Mouse (Mus musculus): ENCODE measurements around the gene Gpr182. TPM values are rescaled to one million over a fixed set of nuclear protein-coding genes. Genes with fewer than 3 reads are reported as not detected.
A peak's percentile ranks its signal among the peaks of the same experiment; 100 is the strongest.

Gene Gpr182
- polyA plus RNA-seq, 1 experiment from 2014 or later, result 17.3 TPM

GRCm38 (mm10) chr10:127754566-127755166, 3.1 kb upstream of the Gpr182 start:
- ATAC-seq (peak; percentile 31; the same call in 1 of the 2 replicates), DNase-seq (no peak)
- Histone ChIP-seq H3K27me3 (ENCODE audit: insufficient read depth, low read length) (no peaks in the 10 kb centered on the region), H3K36me3 (replicated peaks; ENCODE audit: insufficient read depth, low read length) (no peaks in the 10 kb centered on the region), H3K4me1 (ENCODE audit: insufficient read depth) (peaks cover 37% of the 10 kb centered on the region), H3K4me2 (ENCODE audit: low read depth, low read length) (no peak overlapping the region; the same call in 1 of the 2 replicates), H3K9me3 (ENCODE audit: low read length) (no peaks in the 10 kb centered on the region), H3K4me3 (ENCODE audit: low read depth, low read length) (no peak overlapping the region), H3K9ac (replicated peaks) (no peak overlapping the region), H3K27ac (ENCODE audit: low read depth) (peak overlapping the region; percentile 68)
- 48% methylated on average over 6 of the region's 6 CpGs for whole genome bisulfite sequencing (ENCODE audit: insufficient replicate concordance)
- TF ChIP-seq EP300 (IDR thresholded peaks at IDR 0.05; ENCODE audit: low read depth) (peak; percentile 59; the same call in 1 of the 2 replicates), CTCF (IDR thresholded peaks at IDR 0.05; ENCODE audit: low read depth) (no peak)

DNA sequence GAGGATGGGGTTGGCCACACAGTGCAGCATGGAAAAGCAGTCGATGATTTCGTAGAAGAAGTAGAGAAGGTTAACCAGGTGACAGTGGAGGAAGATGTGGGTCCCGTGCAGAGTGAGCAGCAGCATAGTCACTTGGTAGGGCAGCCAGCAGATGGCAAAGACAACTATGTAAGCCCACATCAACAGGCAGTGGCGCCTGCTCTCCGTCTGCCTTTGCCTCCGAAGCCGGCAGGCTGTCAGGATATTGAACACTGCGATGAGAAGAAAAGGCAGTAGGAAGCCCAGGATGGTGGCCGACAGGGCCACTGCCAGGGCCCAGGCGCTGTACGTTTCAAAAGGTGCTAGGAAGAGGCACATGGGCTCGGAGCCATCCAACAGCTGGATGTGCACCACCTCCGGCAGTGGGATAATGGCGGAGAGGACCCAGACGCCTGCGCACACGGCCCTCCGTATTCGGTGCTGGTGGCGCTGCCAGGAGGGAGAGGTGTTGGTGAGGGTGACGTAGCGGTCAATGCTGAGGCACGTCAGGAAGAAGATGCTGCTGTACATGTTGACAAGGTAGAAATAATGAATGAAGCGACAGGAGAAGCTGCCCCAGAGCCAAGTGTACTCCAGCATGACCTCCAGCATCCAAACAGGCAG, 1.3 kb downstream of the Gpr182 start:
- peaks cover 7% of the 10 kb centered on the region for H3K36me3 ChIP-seq (replicated peaks; ENCODE audit: insufficient read depth, low read length)
- H3K27ac ChIP-seq (ENCODE audit: low read depth), result peak overlapping the region; percentile 93
- H3K4me1 ChIP-seq (ENCODE audit: insufficient read depth), result peaks cover 41% of the 10 kb centered on the region
- H3K4me3 ChIP-seq (ENCODE audit: low read depth, low read length), result peak overlapping the region; percentile 24
- no peak for DNase-seq
- H3K9ac ChIP-seq (replicated peaks), result peak overlapping the region; percentile 53
- TF ChIP-seq CTCF (IDR thresholded peaks at IDR 0.05; ENCODE audit: low read depth) (no peak), EP300 (IDR thresholded peaks at IDR 0.05; ENCODE audit: low read depth) (no peak)
- H3K9me3 ChIP-seq (ENCODE audit: low read length), result no peaks in the 10 kb centered on the region
- 68% methylated on average over 24 of the region's 24 CpGs for WGBS (ENCODE audit: insufficient replicate concordance)
- H3K27me3 ChIP-seq (ENCODE audit: insufficient read depth, low read length), result no peaks in the 10 kb centered on the region
- H3K4me2 ChIP-seq (ENCODE audit: low read depth, low read length), result peak overlapping the region; percentile 53
- ATAC-seq, result no peak

GRCm38 (mm10) chr10:127748847-127749612, 2.5 kb downstream of the Gpr182 start:
- Histone ChIP-seq H3K4me2 (ENCODE audit: low read depth, low read length) (peak overlapping the region; percentile 53), H3K27ac (ENCODE audit: low read depth) (peak overlapping the region; percentile 93), H3K4me3 (ENCODE audit: low read depth, low read length) (peak overlapping the region; percentile 24), H3K27me3 (ENCODE audit: insufficient read depth, low read length) (no peaks in the 10 kb centered on the region), H3K9ac (replicated peaks) (peak overlapping the region; percentile 53), H3K4me1 (ENCODE audit: insufficient read depth) (peaks cover 36% of the 10 kb centered on the region), H3K9me3 (ENCODE audit: low read length) (no peaks in the 10 kb centered on the region), H3K36me3 (replicated peaks; ENCODE audit: insufficient read depth, low read length) (peaks cover 11% of the 10 kb centered on the region)
- peak; percentile 74 for DNase-seq
- WGBS (ENCODE audit: insufficient replicate concordance), result 14% methylated on average over 8 of the region's 8 CpGs
- ATAC-seq, result peak; percentile 81
- TF ChIP-seq CTCF (IDR thresholded peaks at IDR 0.05; ENCODE audit: low read depth), result no peak
- peak; percentile 72 for TF ChIP-seq EP300 (IDR thresholded peaks at IDR 0.05; ENCODE audit: low read depth)

- DNase-seq (no peak), ATAC-seq (no peak)
- Histone ChIP-seq H3K36me3 (replicated peaks; ENCODE audit: insufficient read depth, low read length) (peaks cover 29% of the 10 kb centered on the region), H3K9ac (replicated peaks) (peak overlapping the region; percentile 27; the same call in 1 of the 2 replicates), H3K9me3 (ENCODE audit: low read length) (no peaks in the 10 kb centered on the region), H3K27ac (ENCODE audit: low read depth) (peak overlapping the region; percentile 93), H3K27me3 (ENCODE audit: insufficient read depth, low read length) (no peaks in the 10 kb centered on the region), H3K4me1 (ENCODE audit: insufficient read depth) (peaks cover 36% of the 10 kb centered on the region), H3K4me3 (ENCODE audit: low read depth, low read length) (no peak overlapping the region), H3K4me2 (ENCODE audit: low read depth, low read length) (no peak overlapping the region)
- TF ChIP-seq EP300 (IDR thresholded peaks at IDR 0.05; ENCODE audit: low read depth) (no peak), CTCF (IDR thresholded peaks at IDR 0.05; ENCODE audit: low read depth) (no peak)
- WGBS (ENCODE audit: insufficient replicate concordance), result 82% methylated on average over 8 of the region's 8 CpGs
These were observed 4.3 kb downstream of the Gpr182 start for GRCm38 (mm10) chr10:127747254-127747653.

- 38% methylated on average over 5 of the region's 5 CpGs for WGBS (ENCODE audit: insufficient replicate concordance)
- no peak for DNase-seq
These were observed 5.6 kb downstream of the Gpr182 start for GRCm38 (mm10) chr10:127745886-127746285.

DNA sequence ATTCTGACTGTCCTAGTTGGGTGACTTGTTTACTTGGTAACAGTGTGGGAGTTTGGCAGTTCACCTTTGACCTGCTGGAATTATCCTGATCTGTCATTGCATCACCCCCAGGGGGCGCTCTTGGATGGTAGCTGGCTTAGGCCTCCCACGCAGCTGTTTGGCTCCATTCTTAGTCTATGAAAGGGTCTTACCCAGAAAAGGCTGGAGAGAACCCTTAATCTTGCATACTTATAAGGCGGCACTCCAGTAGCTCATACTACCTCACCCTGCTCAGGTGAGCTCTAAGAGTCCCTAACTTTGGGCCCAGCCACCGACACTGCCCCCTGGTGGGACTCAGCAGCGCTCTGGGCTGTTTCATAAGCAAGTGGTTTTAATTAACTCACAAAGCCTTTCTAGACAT, 6.9 kb downstream of the Gpr182 start:
- Histone ChIP-seq H3K27ac (ENCODE audit: low read depth) (no peak overlapping the region; the same call in 1 of the 2 replicates), H3K4me1 (ENCODE audit: insufficient read depth) (peaks cover 37% of the 10 kb centered on the region), H3K9ac (replicated peaks) (no peak overlapping the region), H3K27me3 (ENCODE audit: insufficient read depth, low read length) (no peaks in the 10 kb centered on the region), H3K36me3 (replicated peaks; ENCODE audit: insufficient read depth, low read length) (peaks cover 38% of the 10 kb centered on the region), H3K4me3 (ENCODE audit: low read depth, low read length) (no peak overlapping the region), H3K9me3 (ENCODE audit: low read length) (no peaks in the 10 kb centered on the region), H3K4me2 (ENCODE audit: low read depth, low read length) (no peak overlapping the region)
- DNase-seq, result peak; percentile 77
- TF ChIP-seq EP300 (IDR thresholded peaks at IDR 0.05; ENCODE audit: low read depth) (no peak), CTCF (IDR thresholded peaks at IDR 0.05; ENCODE audit: low read depth) (peak; percentile 78)
- 71% methylated on average over 5 of the region's 5 CpGs for WGBS (ENCODE audit: insufficient replicate concordance)
- ATAC-seq, result peak; percentile 35

More at GRCm38 (mm10) chr10:127745886-127746285, 5.6 kb downstream of the Gpr182 start:
- H3K4me3 ChIP-seq (ENCODE audit: low read depth, low read length), result no peak overlapping the region
- H3K27me3 ChIP-seq (ENCODE audit: insufficient read depth, low read length), result no peaks in the 10 kb centered on the region
- TF ChIP-seq CTCF (IDR thresholded peaks at IDR 0.05; ENCODE audit: low read depth) (no peak), EP300 (IDR thresholded peaks at IDR 0.05; ENCODE audit: low read depth) (no peak)
- peak overlapping the region; percentile 17 for H3K27ac ChIP-seq (ENCODE audit: low read depth)
- no peaks in the 10 kb centered on the region for H3K9me3 ChIP-seq (ENCODE audit: low read length)
- no peak for ATAC-seq
- H3K4me1 ChIP-seq (ENCODE audit: insufficient read depth), result peaks cover 36% of the 10 kb centered on the region
- H3K9ac ChIP-seq (replicated peaks), result no peak overlapping the region
- H3K36me3 ChIP-seq (replicated peaks; ENCODE audit: insufficient read depth, low read length), result peaks cover 38% of the 10 kb centered on the region
- no peak overlapping the region for H3K4me2 ChIP-seq (ENCODE audit: low read depth, low read length)
